Mouse (Mus musculus): ENCODE results near the gene Cpne5. TPM values are rescaled to one million over a fixed set of nuclear protein-coding genes. Genes with fewer than 3 reads are reported as not detected.
A peak's percentile ranks its signal among the peaks of the same experiment; 100 is the strongest.

The Cpne5 gene
- total RNA-seq, 2 experiments from 2014 or later, result 6.3 to 14.3 TPM

- no peak for ATAC-seq (replicated peaks; ENCODE audit: poor library complexity, severe bottlenecking)
These were observed 24.4 kb downstream of the Cpne5 start for GRCm38 (mm10) chr17:29213381-29214192.

- no peak for ATAC-seq (replicated peaks; ENCODE audit: poor library complexity, severe bottlenecking)
These were observed 26.1 kb downstream of the Cpne5 start for GRCm38 (mm10) chr17:29211836-29212235.

GRCm38 (mm10) chr17:29210037-29210436 lies 27.9 kb downstream of the Cpne5 start:
- no peak for ATAC-seq (replicated peaks; ENCODE audit: poor library complexity, severe bottlenecking)

- no peak for ATAC-seq (replicated peaks; ENCODE audit: poor library complexity, severe bottlenecking)
These were observed 31.9 kb downstream of the Cpne5 start for GRCm38 (mm10) chr17:29206052-29206451.

GRCm38 (mm10) chr17:29202604-29203003 lies 35.4 kb downstream of the Cpne5 start:
- no peak for ATAC-seq (replicated peaks; ENCODE audit: poor library complexity, severe bottlenecking)

- no peak for ATAC-seq (replicated peaks; ENCODE audit: poor library complexity, severe bottlenecking)
These were observed 38.1 kb downstream of the Cpne5 start for GRCm38 (mm10) chr17:29199821-29200220.

GRCm38 (mm10) chr17:29199151-29199800 lies 38.7 kb downstream of the Cpne5 start:
- ATAC-seq (replicated peaks; ENCODE audit: poor library complexity, severe bottlenecking), result no peak

- no peak for ATAC-seq (replicated peaks; ENCODE audit: poor library complexity, severe bottlenecking)
These were observed 42.4 kb downstream of the Cpne5 start for GRCm38 (mm10) chr17:29195579-29195978.

- ATAC-seq (replicated peaks; ENCODE audit: poor library complexity, severe bottlenecking), result peak; percentile 26; the same call in 1 of the 2 replicates
These were observed 49.0 kb downstream of the Cpne5 start for GRCm38 (mm10) chr17:29188989-29189388.

GRCm38 (mm10) chr17:29186989-29187859 lies 50.7 kb downstream of the Cpne5 start:
- no peak for ATAC-seq (replicated peaks; ENCODE audit: poor library complexity, severe bottlenecking)

GRCm38 (mm10) chr17:29185376-29186046 lies 52.5 kb downstream of the Cpne5 start:
- ATAC-seq (replicated peaks; ENCODE audit: poor library complexity, severe bottlenecking), result no peak

GRCm38 (mm10) chr17:29183162-29183561 lies 54.8 kb downstream of the Cpne5 start:
- no peak for ATAC-seq (replicated peaks; ENCODE audit: poor library complexity, severe bottlenecking)

GRCm38 (mm10) chr17:29181751-29182150 lies 56.2 kb downstream of the Cpne5 start:
- no peak for ATAC-seq (replicated peaks; ENCODE audit: poor library complexity, severe bottlenecking)

- ATAC-seq (replicated peaks; ENCODE audit: poor library complexity, severe bottlenecking), result no peak
These were observed 57.4 kb downstream of the Cpne5 start for GRCm38 (mm10) chr17:29180406-29181127.

GRCm38 (mm10) chr17:29179917-29180316 lies 58.0 kb downstream of the Cpne5 start:
- no peak for ATAC-seq (replicated peaks; ENCODE audit: poor library complexity, severe bottlenecking)

GRCm38 (mm10) chr17:29178503-29179059 lies 59.4 kb downstream of the Cpne5 start:
- ATAC-seq (replicated peaks; ENCODE audit: poor library complexity, severe bottlenecking), result no peak

GRCm38 (mm10) chr17:29176391-29177267 lies 61.3 kb downstream of the Cpne5 start:
- no peak for ATAC-seq (replicated peaks; ENCODE audit: poor library complexity, severe bottlenecking)

GRCm38 (mm10) chr17:29175693-29176092 lies 62.3 kb downstream of the Cpne5 start:
- ATAC-seq (replicated peaks; ENCODE audit: poor library complexity, severe bottlenecking), result no peak
